Mouse (Mus musculus) leukemia stem cell, adult 10-12 weeks (primary cell): ENCODE measurements around the gene Wfdc2. TPM values are rescaled to one million over a fixed set of nuclear protein-coding genes. Genes with fewer than 3 reads are reported as not detected.

Experiments used
- polyA plus RNA-seq: library from polyadenylated mRNA; stranded (reverse); fragments of >175 nt; gene quantifications from 2 replicates; pipeline ENCODE4 v1.2.3, GENCODE M21; 2012; ENCODE audit warnings: low replicate concordance

Gene Wfdc2
- not detected in 2 replicates for polyA plus RNA-seq

DNA sequence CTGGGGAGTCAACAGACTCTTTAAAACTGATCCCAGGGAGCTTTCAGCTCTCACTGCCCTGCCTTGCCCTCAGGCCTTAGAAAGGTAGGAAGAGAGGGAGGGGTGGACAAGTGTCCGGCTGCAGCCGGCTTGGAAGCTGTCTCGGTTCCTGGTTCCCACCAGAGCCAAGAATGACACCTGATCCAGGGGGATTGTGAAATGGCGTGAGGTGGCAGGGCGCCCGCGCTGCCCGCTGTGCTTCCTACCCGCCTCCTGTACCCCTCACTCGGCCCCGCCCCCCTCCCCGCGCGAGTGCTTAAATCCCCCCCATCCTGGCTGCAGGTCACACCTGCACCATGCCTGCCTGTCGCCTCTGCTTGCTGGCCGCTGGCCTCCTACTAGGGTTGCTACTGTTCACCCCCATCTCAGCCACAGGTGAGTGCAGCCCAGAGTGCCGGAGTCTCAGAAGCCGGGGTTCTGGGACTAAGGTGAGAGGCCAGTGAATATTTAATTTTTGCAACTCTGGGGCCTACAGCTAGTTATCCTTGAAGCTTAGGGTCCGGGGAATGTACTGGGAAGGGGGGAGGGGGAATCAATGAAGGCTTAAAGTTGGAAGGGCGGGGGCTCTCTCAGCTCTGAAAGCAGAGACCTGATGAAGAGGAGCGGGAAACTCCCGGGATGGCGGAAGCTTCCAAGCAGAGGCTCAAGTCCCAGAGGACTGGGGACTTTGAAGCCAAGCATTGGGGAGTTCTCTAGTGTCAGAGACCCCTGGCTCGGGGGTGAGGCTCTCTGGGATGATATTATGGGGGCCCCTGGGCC, at the start of gene Wfdc2:
Wfdc2 (plus strand) TSS at position 23 of the 798 bp plus-strand sequence.

GRCm38 (mm10) chr2:164573359-164573758, 11.1 kb downstream of the Wfdc2 start, which contains the start of gene Spint3:
Gene Spint3, minus strand, starts transcription at chr2:164573459.

GRCm38 (mm10) chr2:164585025-164585725, 23.0 kb downstream of the Wfdc2 start, which contains the start of gene Wfdc6a:
Gene Wfdc6a, minus strand, starts transcription at chr2:164585447.

GRCm38 (mm10) chr2:164593494-164593893, 31.3 kb downstream of the Wfdc2 start, which contains the start of gene Eppin:
Gene Eppin, minus strand, starts transcription at chr2:164593594.

GRCm38 (mm10) chr2:164613471-164613870, 51.3 kb downstream of the Wfdc2 start, which contains the start of the genes Wfdc6b and Wfdc8:
Gene Wfdc6b, plus strand, starts transcription at chr2:164613522.
Gene Wfdc8, minus strand, starts transcription at chr2:164613626.

Other genes with a start within 250 kb of the Wfdc2 start
- gene Svs6, start 245.7 kb upstream of the Wfdc2 start, polyA plus RNA-seq = not detected in 2 replicates
- gene Svs5, start 229.7 kb upstream of the Wfdc2 start, polyA plus RNA-seq = not detected in 2 replicates
- gene Slpi, start 173.3 kb upstream of the Wfdc2 start, polyA plus RNA-seq = 5.2 and 16.4 TPM in 2 replicates
- gene Rbpjl, start 159.3 kb upstream of the Wfdc2 start, polyA plus RNA-seq = 0.09 and 0.25 TPM in 2 replicates
- gene Matn4, start 157.3 kb upstream of the Wfdc2 start, polyA plus RNA-seq = 0.07 TPM in 1 of 2 replicates, not detected in the other
- gene Sdc4, start 118.5 kb upstream of the Wfdc2 start, polyA plus RNA-seq = 1.4 and 10.9 TPM in 2 replicates
- gene Sys1, start 105.4 kb upstream of the Wfdc2 start, polyA plus RNA-seq = 222 and 239 TPM in 2 replicates
- 0.17 and 0.94 TPM in 2 replicates for gene Gm20458, start 101.4 kb upstream of the Wfdc2 start, polyA plus RNA-seq
- not detected in 2 replicates for gene Trp53tg5, start 88.7 kb upstream of the Wfdc2 start, polyA plus RNA-seq
- 15.3 and 25.0 TPM in 2 replicates for gene Dbndd2, start 76.3 kb upstream of the Wfdc2 start, polyA plus RNA-seq
- 173 and 257 TPM in 2 replicates for gene Pigt, start 64.9 kb upstream of the Wfdc2 start, polyA plus RNA-seq
- gene Spint3, start 11.0 kb downstream of the Wfdc2 start, polyA plus RNA-seq = not detected in 2 replicates
- gene Wfdc6a, start 23.0 kb downstream of the Wfdc2 start, polyA plus RNA-seq = not detected in 2 replicates
- not detected in 2 replicates for gene Eppin, start 31.2 kb downstream of the Wfdc2 start, polyA plus RNA-seq
- not detected in 2 replicates for gene Wfdc6b, start 51.1 kb downstream of the Wfdc2 start, polyA plus RNA-seq
- gene Wfdc8, start 51.2 kb downstream of the Wfdc2 start, polyA plus RNA-seq = not detected in 2 replicates
- not detected in 2 replicates for gene Wfdc16, start 76.4 kb downstream of the Wfdc2 start, polyA plus RNA-seq
- gene Wfdc10, start 93.6 kb downstream of the Wfdc2 start, polyA plus RNA-seq = not detected in 2 replicates
- gene Wfdc9, start 94.2 kb downstream of the Wfdc2 start, polyA plus RNA-seq = not detected in 2 replicates
- gene Wfdc11, start 111.7 kb downstream of the Wfdc2 start, polyA plus RNA-seq = not detected in 2 replicates
- gene Wfdc13, start 122.7 kb downstream of the Wfdc2 start, polyA plus RNA-seq = not detected in 2 replicates
- gene Spint4, start 136.1 kb downstream of the Wfdc2 start, polyA plus RNA-seq = not detected in 2 replicates
- not detected in 2 replicates for gene Spint5, start 152.9 kb downstream of the Wfdc2 start, polyA plus RNA-seq
- 0.14 TPM in 1 of 2 replicates, not detected in the other for gene Wfdc3, start 183.5 kb downstream of the Wfdc2 start, polyA plus RNA-seq
- 30.4 and 109 TPM in 2 replicates for gene Dnttip1, start 183.6 kb downstream of the Wfdc2 start, polyA plus RNA-seq
- 143 and 160 TPM in 2 replicates for gene Ube2c, start 207.5 kb downstream of the Wfdc2 start, polyA plus RNA-seq
- not detected in 2 replicates for gene Tnnc2, start 217.6 kb downstream of the Wfdc2 start, polyA plus RNA-seq
- gene Snx21, start 223.4 kb downstream of the Wfdc2 start, polyA plus RNA-seq = 3.9 and 10.1 TPM in 2 replicates
- 13.5 and 59.4 TPM in 2 replicates for gene Acot8, start 242.5 kb downstream of the Wfdc2 start, polyA plus RNA-seq
- gene Zswim3, start 242.7 kb downstream of the Wfdc2 start, polyA plus RNA-seq = 0.55 and 2.0 TPM in 2 replicates